In the genomic region with DNA sequence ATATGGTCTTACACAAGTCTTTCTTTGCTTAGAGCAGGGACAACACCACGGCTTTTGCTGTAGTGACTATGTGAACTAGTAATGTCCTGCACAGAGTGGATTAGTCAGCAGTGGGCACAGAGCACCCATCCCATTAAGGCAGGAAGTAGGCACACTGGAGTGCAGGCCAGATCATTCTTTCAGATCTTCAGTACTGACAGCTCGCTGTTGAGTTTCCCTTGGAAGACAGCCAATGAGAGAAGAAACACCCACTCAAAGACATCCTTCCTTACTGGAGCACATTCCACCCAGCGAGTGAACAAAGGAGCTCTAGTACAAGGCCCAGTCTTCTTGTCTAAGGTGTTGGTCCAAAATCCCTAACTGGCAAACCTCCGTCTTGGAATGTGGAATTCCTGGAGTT, we compare ENCODE assay signal across 18 mouse cellular contexts. TPM values are rescaled to one million over a fixed set of nuclear protein-coding genes. Genes with fewer than 3 reads are reported as not detected.
DNase-seq lines count a peak whose midpoint lies in the region; ATAC-seq and TF ChIP-seq lines count a peak whose summit lies in the region.
"Had no signal": no experiment of that assay in that cellular context is flagged by ENCODE, and none has a peak within 500 bp of the region (broad histone marks: within the 10 kb centered on the region; RNA-seq: fewer than 3 reads in every experiment).

No protein-coding gene starts in this region.

- TF ChIP-seq CTCF in lung, embryonic 14.5 days (IDR thresholded peaks at IDR 0.05; ENCODE audit: low read depth): no peak
- TF ChIP-seq CTCF in lung, adult 2 months (IDR thresholded peaks at IDR 0.05; ENCODE audit: insufficient read depth, low read length): no peak

- H3K9ac ChIP-seq in lung, embryonic 14.5 days: no peak overlapping the region
- no peak overlapping the region for H3K9ac ChIP-seq in intestine, embryonic 15.5 days
- H3K9ac ChIP-seq: hindbrain, embryonic 12.5 days; liver, embryonic 15.5 days had no signal

- H3K4me3 ChIP-seq in lung, embryonic 14.5 days (ENCODE audit: low read depth, low read length): no peak overlapping the region
- H3K4me3 ChIP-seq in lung, adult 2 months (replicated peaks; ENCODE audit: extremely low read depth, low read depth, low read length): no peak overlapping the region
- no peak overlapping the region for H3K4me3 ChIP-seq in intestine, embryonic 15.5 days (replicated peaks)
- H3K4me3 ChIP-seq: gastrocnemius, adult 2 months; heart, adult 2 months; hindbrain, embryonic 12.5 days; liver, embryonic 15.5 days; megakaryocyte, embryonic 14.5 days had no signal

- 52% methylated on average over 4 of the region's 4 CpGs for WGBS in lung, embryonic 14.5 days
- WGBS in lung, adult 2 months: 23% methylated on average over 4 of the region's 4 CpGs
- WGBS in intestine, embryonic 15.5 days: 77% methylated on average over 4 of the region's 4 CpGs

- ATAC-seq in lung, embryonic 14.5 days (ENCODE audit: insufficient read depth): no peak
- ATAC-seq in intestine, embryonic 15.5 days: no peak
- ATAC-seq: forebrain, embryonic 14.5 days; inflammation-experienced regulatory T-cells, adult 6 months had no signal

- no peaks in the 10 kb centered on the region for H3K36me3 ChIP-seq in lung, embryonic 14.5 days (ENCODE audit: insufficient read depth)
- H3K36me3 ChIP-seq in intestine, embryonic 15.5 days: no peaks in the 10 kb centered on the region
- H3K36me3 ChIP-seq: hindbrain, embryonic 12.5 days; liver, embryonic 15.5 days had no signal

- H3K4me1 ChIP-seq in lung, embryonic 14.5 days (ENCODE audit: insufficient read depth): no peaks in the 10 kb centered on the region
- no peaks in the 10 kb centered on the region; the same call in 1 of the 2 replicates for H3K4me1 ChIP-seq in lung, adult 2 months (ENCODE audit: control insufficient read depth, insufficient read depth, low read length)
- no peaks in the 10 kb centered on the region for H3K4me1 ChIP-seq in intestine, embryonic 15.5 days (replicated peaks)
- H3K4me1 ChIP-seq: hindbrain, embryonic 12.5 days; liver, embryonic 15.5 days; megakaryocyte, embryonic 14.5 days had no signal

- H3K4me2 ChIP-seq in lung, embryonic 14.5 days: no peak overlapping the region
- H3K4me2 ChIP-seq in intestine, embryonic 15.5 days (replicated peaks): no peak overlapping the region
- H3K4me2 ChIP-seq: hindbrain, embryonic 12.5 days; liver, embryonic 15.5 days had no signal

- H3K27ac ChIP-seq in lung, embryonic 14.5 days (ENCODE audit: low read depth): no peak overlapping the region
- H3K27ac ChIP-seq in intestine, embryonic 15.5 days: no peak overlapping the region
- H3K27ac ChIP-seq: gastrocnemius, adult 2 months; heart, adult 2 months; hindbrain, embryonic 12.5 days; liver, embryonic 15.5 days had no signal

- TF ChIP-seq POLR2A in lung, adult 2 months (IDR thresholded peaks at IDR 0.05; ENCODE audit: borderline replicate concordance, extremely low read depth, low read depth, low read length): no peak

- peak; percentile 66 for DNase-seq in lung, embryonic 14.5 days
- DNase-seq in lung, adult 2 months: no peak
- DNase-seq in ZHBTc4 (ENCODE audit: low read depth, low spot score): peak; percentile 11
- peak; percentile 59 for DNase-seq in lung, postnatal 10 days
- no peak for DNase-seq in embryo, embryonic 9.5 days (ENCODE audit: extremely low spot score)
- DNase-seq in gastrocnemius, postnatal 4 days (ENCODE audit: low spot score in 2 of 2): no peak
- DNase-seq: cerebellum, postnatal 14 days; embryo, embryonic 11 days; gastrocnemius, adult 2 months; heart, adult 2 months; thymus, adult 2 months had no signal

- H3K27me3 ChIP-seq in lung, embryonic 14.5 days (ENCODE audit: insufficient read depth, low read length): no peaks in the 10 kb centered on the region
- no peaks in the 10 kb centered on the region for H3K27me3 ChIP-seq in intestine, embryonic 15.5 days (replicated peaks)
- H3K27me3 ChIP-seq: CH12.LX; hindbrain, embryonic 12.5 days; liver, embryonic 15.5 days; megakaryocyte, embryonic 14.5 days had no signal

- H3K9me3 ChIP-seq in lung, embryonic 14.5 days (ENCODE audit: low read depth, low read length): no peaks in the 10 kb centered on the region
- H3K9me3 ChIP-seq in intestine, embryonic 15.5 days: no peaks in the 10 kb centered on the region
- H3K9me3 ChIP-seq: hindbrain, embryonic 12.5 days; liver, embryonic 15.5 days had no signal

RNA-seq across cellular contexts. Expression of a gene that starts 53.6 kb away (rescaled TPM):
- polyA plus RNA-seq in lung, embryonic 14.5 days (2014; fragmentation: Nextera tagmentation; extraction: Ambion mirVana): 22.9 and 26.2 TPM in 2 replicates
- polyA plus RNA-seq in lung, adult 2 months (2012; rRNA removed): 22.0 and 25.7 TPM in 2 replicates
- total RNA-seq in gastrocnemius, postnatal 4 days (2021): 1 to 10 TPM; 5.4 to 5.8 TPM
- 2.8 and 3.6 TPM in 2 replicates for polyA plus RNA-seq in intestine, embryonic 15.5 days (2015; fragmentation: Nextera tagmentation; extraction: Ambion mirVana)
- total RNA-seq: CH12.LX had no signal

Comparison
In these comparisons a context has a peak if more than half of its experiments do, and no peak if none do; other contexts are left out.
1. DNase-seq: peak in lung, embryonic 14.5 days (single experiment), ZHBTc4 (single experiment) and lung, postnatal 10 days (single experiment); none in lung, adult 2 months (single experiment), embryo, embryonic 9.5 days (single experiment) and gastrocnemius, postnatal 4 days (0 of 2).